Mouse (Mus musculus): ENCODE results near the gene Erich3. TPM values are rescaled to one million over a fixed set of nuclear protein-coding genes. Genes with fewer than 3 reads are reported as not detected.

Erich3 gene
- polyA plus RNA-seq, 1 experiment from 2014 or later, result not detected

DNA sequence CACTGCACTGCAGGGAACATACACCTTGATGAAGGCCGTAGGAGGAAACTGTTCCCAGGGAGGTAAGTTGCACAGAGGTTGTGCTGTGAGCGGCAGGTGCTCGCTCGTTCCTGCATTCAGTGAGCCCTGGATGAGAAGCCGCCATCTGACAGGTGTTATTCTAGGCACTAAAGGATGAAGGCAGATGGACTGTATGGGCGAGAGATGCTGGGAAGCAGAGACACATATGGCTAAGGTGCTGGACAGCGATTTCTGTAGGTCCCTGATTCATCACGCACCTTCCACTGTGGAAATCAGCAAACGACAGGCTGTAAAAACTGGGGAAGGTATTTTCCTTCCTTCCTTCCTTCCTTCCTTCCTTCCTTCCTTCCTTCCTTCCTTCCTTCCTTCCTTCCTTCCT, 148.2 kb downstream of the Erich3 start:
- no peak for ATAC-seq
- TF ChIP-seq CTCF (IDR thresholded peaks at IDR 0.05; ENCODE audit: low read depth) (no peak), EP300 (IDR thresholded peaks at IDR 0.05; ENCODE audit: low read depth) (no peak)
- Histone ChIP-seq H3K36me3 (replicated peaks; ENCODE audit: insufficient read depth, low read length) (no peaks in the 10 kb centered on the region), H3K4me2 (ENCODE audit: low read depth, low read length) (no peak overlapping the region), H3K27me3 (ENCODE audit: insufficient read depth, low read length) (no peaks in the 10 kb centered on the region), H3K4me1 (ENCODE audit: insufficient read depth) (no peaks in the 10 kb centered on the region), H3K27ac (ENCODE audit: low read depth) (no peak overlapping the region), H3K9ac (replicated peaks) (no peak overlapping the region), H3K9me3 (ENCODE audit: low read length) (no peaks in the 10 kb centered on the region), H3K4me3 (ENCODE audit: low read depth, low read length) (no peak overlapping the region)
- WGBS (ENCODE audit: insufficient replicate concordance), result 62% methylated on average over 9 of the region's 9 CpGs
- no peak for DNase-seq

DNA sequence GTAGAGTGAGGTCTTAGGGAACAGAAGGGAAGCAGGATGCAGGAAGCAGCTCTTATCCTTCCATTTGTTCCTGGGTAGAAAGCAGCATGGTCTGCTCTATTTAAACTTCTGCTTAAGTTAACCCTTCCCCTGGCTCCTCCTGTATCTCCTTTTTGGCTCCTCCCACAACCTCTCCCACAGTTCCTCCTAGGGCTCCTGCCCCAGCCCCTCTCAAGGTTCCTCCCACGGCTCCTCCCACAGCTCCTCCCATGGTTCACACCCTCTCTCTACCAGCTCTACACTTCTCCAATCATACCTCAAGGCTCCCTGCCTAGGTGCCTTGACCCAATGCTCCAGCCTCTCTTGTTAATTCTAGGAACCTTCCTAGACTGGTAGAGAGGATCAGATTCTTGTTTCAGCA, 149.2 kb downstream of the Erich3 start:
- no peak for ATAC-seq
- 31% methylated on average over 1 of the region's 1 CpGs for WGBS (ENCODE audit: insufficient replicate concordance)

DNA sequence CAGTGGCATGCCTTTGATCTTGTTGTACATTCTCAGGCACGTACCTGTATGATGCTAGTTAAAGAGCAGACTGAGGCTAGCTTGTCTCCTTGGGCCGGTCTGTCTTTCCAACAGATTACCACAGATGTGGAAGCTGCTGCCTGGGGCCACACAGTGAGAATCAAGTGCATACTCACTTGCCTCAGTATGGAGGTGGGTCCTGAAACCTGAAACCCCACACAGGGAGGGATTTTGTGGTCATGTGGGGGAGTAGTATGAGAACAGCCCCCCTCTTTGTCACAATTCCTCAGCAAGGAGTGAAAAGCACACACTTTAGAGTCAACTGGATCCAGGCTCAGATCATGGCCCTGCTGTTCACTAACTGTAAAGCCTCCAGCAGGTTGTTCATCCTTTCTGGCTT, 151.9 kb downstream of the Erich3 start:
- H3K4me1 ChIP-seq (ENCODE audit: insufficient read depth), result no peaks in the 10 kb centered on the region
- DNase-seq (no peak), ATAC-seq (no peak)
- no peak overlapping the region for H3K27ac ChIP-seq (ENCODE audit: low read depth)
- H3K4me3 ChIP-seq (ENCODE audit: low read depth, low read length), result no peak overlapping the region
- no peak overlapping the region for H3K9ac ChIP-seq (replicated peaks)
- H3K36me3 ChIP-seq (replicated peaks; ENCODE audit: insufficient read depth, low read length), result no peaks in the 10 kb centered on the region
- H3K4me2 ChIP-seq (ENCODE audit: low read depth, low read length), result no peak overlapping the region
- TF ChIP-seq CTCF (IDR thresholded peaks at IDR 0.05; ENCODE audit: low read depth), result no peak
- no peak for TF ChIP-seq EP300 (IDR thresholded peaks at IDR 0.05; ENCODE audit: low read depth)
- no peaks in the 10 kb centered on the region for H3K27me3 ChIP-seq (ENCODE audit: insufficient read depth, low read length)
- no peaks in the 10 kb centered on the region for H3K9me3 ChIP-seq (ENCODE audit: low read length)
- WGBS (ENCODE audit: insufficient replicate concordance), result 46% methylated on average over 2 of the region's 2 CpGs

More for the DNA sequence above, 149.2 kb downstream of the Erich3 start:
- Histone ChIP-seq H3K9me3 (ENCODE audit: low read length) (no peaks in the 10 kb centered on the region), H3K9ac (replicated peaks) (no peak overlapping the region), H3K36me3 (replicated peaks; ENCODE audit: insufficient read depth, low read length) (no peaks in the 10 kb centered on the region), H3K4me1 (ENCODE audit: insufficient read depth) (no peaks in the 10 kb centered on the region), H3K4me2 (ENCODE audit: low read depth, low read length) (no peak overlapping the region), H3K4me3 (ENCODE audit: low read depth, low read length) (no peak overlapping the region), H3K27me3 (ENCODE audit: insufficient read depth, low read length) (no peaks in the 10 kb centered on the region), H3K27ac (ENCODE audit: low read depth) (no peak overlapping the region)
- TF ChIP-seq EP300 (IDR thresholded peaks at IDR 0.05; ENCODE audit: low read depth) (no peak), CTCF (IDR thresholded peaks at IDR 0.05; ENCODE audit: low read depth) (no peak)
- DNase-seq, result no peak

DNA sequence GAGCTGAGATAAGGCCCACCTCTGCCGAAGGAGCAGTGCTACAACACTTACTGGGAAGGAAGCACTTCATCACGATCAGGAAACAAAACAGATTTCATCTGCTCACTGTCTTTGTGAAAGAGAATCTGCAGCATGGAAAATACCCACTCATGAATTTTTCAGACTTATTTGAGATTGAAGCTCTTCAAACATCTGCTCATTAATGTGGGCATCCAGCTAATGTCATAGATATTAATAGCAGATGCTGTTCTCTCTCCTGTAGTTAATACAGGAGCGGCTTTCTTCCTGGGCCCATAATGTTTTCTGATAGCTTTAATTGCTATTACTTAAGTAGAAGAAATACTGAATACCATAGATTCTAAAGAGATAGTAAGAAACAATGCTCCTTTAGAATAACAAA, 152.6 kb downstream of the Erich3 start:
- no peak for DNase-seq
- H3K9me3 ChIP-seq (ENCODE audit: low read length), result no peaks in the 10 kb centered on the region
- no peak overlapping the region for H3K4me2 ChIP-seq (ENCODE audit: low read depth, low read length)
- no peak for TF ChIP-seq CTCF (IDR thresholded peaks at IDR 0.05; ENCODE audit: low read depth)
- no peak for TF ChIP-seq EP300 (IDR thresholded peaks at IDR 0.05; ENCODE audit: low read depth)
- H3K27me3 ChIP-seq (ENCODE audit: insufficient read depth, low read length), result no peaks in the 10 kb centered on the region
- no peaks in the 10 kb centered on the region for H3K36me3 ChIP-seq (replicated peaks; ENCODE audit: insufficient read depth, low read length)
- H3K27ac ChIP-seq (ENCODE audit: low read depth), result no peak overlapping the region
- H3K4me3 ChIP-seq (ENCODE audit: low read depth, low read length), result no peak overlapping the region
- no peaks in the 10 kb centered on the region for H3K4me1 ChIP-seq (ENCODE audit: insufficient read depth)
- H3K9ac ChIP-seq (replicated peaks), result no peak overlapping the region
- WGBS (ENCODE audit: insufficient replicate concordance), result 55% methylated on average over 3 of the region's 3 CpGs
- ATAC-seq, result no peak

DNA sequence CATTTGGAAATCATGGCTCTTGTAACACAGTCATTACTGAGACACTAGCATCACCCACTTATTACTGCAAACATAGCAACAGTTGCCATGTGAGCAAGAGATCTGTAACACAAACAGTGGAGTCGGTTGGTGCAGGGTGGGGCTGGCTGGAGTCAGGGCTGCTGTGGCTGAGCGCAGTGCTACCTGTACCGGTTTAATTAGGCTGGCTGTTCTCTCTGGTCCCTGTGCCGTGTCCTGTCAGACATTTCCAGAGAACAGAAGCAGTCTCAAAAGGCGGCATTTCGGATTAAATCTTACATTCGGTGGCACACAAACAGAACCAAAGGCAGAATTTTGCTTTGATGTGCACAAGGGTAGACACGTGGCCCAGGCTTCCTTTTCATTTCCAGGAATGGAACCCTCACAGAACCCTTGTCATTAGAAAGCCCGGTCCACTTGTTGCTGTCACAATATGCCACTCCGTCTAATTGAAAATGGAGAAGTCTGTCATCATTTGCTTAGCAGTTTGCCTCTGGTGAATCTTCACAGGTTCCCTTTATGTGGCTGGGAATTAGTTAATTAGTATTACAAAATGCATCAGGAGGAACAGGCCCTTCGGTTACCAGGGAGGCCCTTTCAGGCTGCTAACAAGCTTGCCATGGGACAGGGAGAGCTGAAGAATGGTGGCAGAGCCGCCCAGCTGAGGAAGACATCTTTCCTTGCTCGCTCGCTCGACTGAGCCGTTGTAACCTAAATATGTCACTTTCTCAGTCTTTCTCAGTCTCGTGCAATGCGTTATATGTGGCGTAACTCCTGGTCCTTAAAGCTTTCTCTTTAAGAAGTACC, 153.4 kb downstream of the Erich3 start:
- TF ChIP-seq EP300 (IDR thresholded peaks at IDR 0.05; ENCODE audit: low read depth), result no peak
- no peak for TF ChIP-seq CTCF (IDR thresholded peaks at IDR 0.05; ENCODE audit: low read depth)
- no peaks in the 10 kb centered on the region for H3K36me3 ChIP-seq (replicated peaks; ENCODE audit: insufficient read depth, low read length)
- no peak overlapping the region for H3K9ac ChIP-seq (replicated peaks)
- H3K4me3 ChIP-seq (ENCODE audit: low read depth, low read length), result no peak overlapping the region
- H3K9me3 ChIP-seq (ENCODE audit: low read length), result no peaks in the 10 kb centered on the region
- no peak overlapping the region for H3K27ac ChIP-seq (ENCODE audit: low read depth)
- no peaks in the 10 kb centered on the region for H3K4me1 ChIP-seq (ENCODE audit: insufficient read depth)
- DNase-seq, result no peak
- no peaks in the 10 kb centered on the region for H3K27me3 ChIP-seq (ENCODE audit: insufficient read depth, low read length)
- no peak overlapping the region for H3K4me2 ChIP-seq (ENCODE audit: low read depth, low read length)
- 44% methylated on average over 19 of the region's 19 CpGs for WGBS (ENCODE audit: insufficient replicate concordance)
- no peak for ATAC-seq

Other genes starting within 250 kb of the Erich3 start
- 27.5 and 27.9 TPM in 2 replicates for gene Cryz, start 67.1 kb upstream of the Erich3 start, polyA plus RNA-seq (2015; fragmentation: Nextera tagmentation; extraction: Ambion mirVana)
- 2.5 and 2.9 TPM in 2 replicates for gene Tyw3, start 66.8 kb upstream of the Erich3 start, polyA plus RNA-seq (2015; fragmentation: Nextera tagmentation; extraction: Ambion mirVana)

Data from liver, postnatal 0 days (tissue).